Mouse (Mus musculus) embryonic fibroblast, embryonic 13.5 days (primary cell): ENCODE results near the gene Wdr59. TPM values are rescaled to one million over a fixed set of nuclear protein-coding genes. Genes with fewer than 3 reads are reported as not detected.
"Not testable (repeated sequence)": the region's sequence is repeated elsewhere in the genome, so short reads cannot be mapped to it uniquely, and the experiment has no call there.

Source experiments
- H3K27ac ChIP-seq: 2 replicates; pipeline ENCODE4 v1.5.1; 2012; ENCODE audit warnings: low read length, control low read depth, inconsistent platforms; ENCODE audit not compliant: insufficient read depth
- H3K4me1 ChIP-seq: 2 replicates; pipeline ENCODE4 v1.6.1; 2011; ENCODE audit warnings: low read length; ENCODE audit not compliant: control insufficient read depth, insufficient read depth
- H3K4me3 ChIP-seq: 2 replicates; pipeline ENCODE4 v1.5.1; 2011; ENCODE audit warnings: mild to moderate bottlenecking, control low read depth, low read length; ENCODE audit not compliant: insufficient read depth
- CTCF ChIP-seq: IDR thresholded peaks from 2 replicates; pipeline ENCODE4 v1.5.1; 2011; ENCODE audit warnings: mild to moderate bottlenecking, control low read depth, low read length, moderate library complexity, borderline replicate concordance; ENCODE audit not compliant: insufficient read depth
- POLR2A ChIP-seq: IDR thresholded peaks from 2 replicates; pipeline ENCODE4 v1.6.1; 2011; ENCODE audit warnings: low read depth, mild to moderate bottlenecking, control low read depth, low read length, moderate library complexity
- polyA plus RNA-seq: library from polyadenylated mRNA; stranded (reverse); fragments of >200 nt; gene quantifications from 2 replicates; pipeline ENCODE4 v1.2.4, GENCODE M21; 2011; ENCODE audit warnings: low read depth; ENCODE audit not compliant: missing spikeins, insufficient read length

Gene Wdr59
- polyA plus RNA-seq, 1 experiment = 10.9 TPM

DNA sequence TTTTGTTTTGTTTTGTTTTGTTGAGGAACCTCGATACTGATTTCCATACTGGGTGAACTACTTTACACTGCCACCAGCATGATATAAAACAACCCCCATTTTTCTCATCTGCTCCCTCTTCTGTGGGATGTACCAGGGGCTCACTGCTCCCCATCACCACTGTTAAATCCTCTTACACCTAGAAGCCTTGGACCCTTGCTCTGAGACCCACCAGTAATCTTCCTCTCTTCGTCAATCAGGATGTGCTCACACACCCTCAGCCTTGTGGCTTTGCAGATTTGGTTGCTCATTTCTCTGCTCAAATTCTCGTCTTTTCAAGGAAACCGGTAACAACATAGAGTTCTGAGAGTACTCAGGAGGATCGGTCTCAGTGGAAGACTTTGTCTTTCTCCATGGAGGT is 6.2 kb upstream of the Wdr59 start:
- TF ChIP-seq POLR2A (no peak), CTCF (no peak)
- H3K4me1 ChIP-seq = no peaks in the 10 kb centered on the region
- no peak overlapping the region for H3K4me3 ChIP-seq
- no peak overlapping the region for H3K27ac ChIP-seq

DNA sequence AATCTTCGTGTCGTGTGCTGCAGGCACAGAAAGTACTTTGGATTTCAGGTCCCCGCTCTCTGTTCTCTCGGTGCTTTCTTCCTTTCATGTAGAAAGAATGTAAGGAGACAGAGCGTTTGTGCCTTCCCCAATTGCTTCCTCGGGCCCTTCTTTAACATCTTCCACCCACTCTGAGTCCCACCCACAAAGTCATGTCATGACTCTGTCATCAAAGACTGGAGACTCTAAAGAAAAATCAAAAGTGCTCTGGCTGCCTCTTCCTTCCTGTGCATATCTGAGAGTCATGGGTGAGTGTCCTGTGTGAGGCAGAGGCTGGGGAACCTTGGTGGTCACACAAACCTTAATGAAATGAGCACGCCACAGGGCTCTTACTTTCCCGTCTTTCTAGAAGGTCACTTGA is 5.3 kb upstream of the Wdr59 start:
- no peak overlapping the region for H3K4me3 ChIP-seq
- H3K4me1 ChIP-seq = no peaks in the 10 kb centered on the region
- H3K27ac ChIP-seq = no peak overlapping the region
- TF ChIP-seq POLR2A = no peak
- TF ChIP-seq CTCF = no peak

DNA sequence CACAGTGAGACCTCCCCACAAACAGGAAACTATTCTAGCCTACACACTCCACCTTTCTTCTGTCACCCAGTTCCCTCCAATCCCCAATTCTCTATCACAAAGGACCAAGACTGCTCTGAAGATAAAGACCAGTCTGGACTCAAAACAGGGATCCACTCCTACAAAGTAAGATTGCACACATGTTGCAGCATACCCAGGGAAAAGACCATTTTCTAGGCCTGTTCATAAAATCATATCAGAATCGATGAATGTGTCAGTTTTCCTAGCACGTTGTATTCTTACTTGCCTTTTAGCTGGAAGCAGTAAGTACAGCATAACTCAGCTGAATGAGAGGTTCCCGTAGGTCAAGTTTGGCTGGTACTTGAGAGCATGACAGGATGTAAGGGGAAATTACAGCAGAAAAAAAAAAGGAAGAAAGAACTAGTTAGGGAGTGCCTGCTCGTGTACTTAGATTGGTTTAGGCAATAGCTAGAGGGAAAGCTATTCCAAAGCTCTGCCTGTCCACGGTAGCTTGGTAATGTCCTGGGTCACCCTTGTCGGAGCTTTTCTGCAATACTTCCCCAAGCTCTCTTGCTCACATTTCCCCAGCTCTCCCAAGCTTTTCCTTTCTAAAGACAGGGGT is 4.6 kb upstream of the Wdr59 start:
- H3K4me3 ChIP-seq = no peak overlapping the region
- H3K4me1 ChIP-seq = no peaks in the 10 kb centered on the region
- TF ChIP-seq CTCF (no peak), POLR2A (no peak)
- no peak overlapping the region for H3K27ac ChIP-seq

DNA sequence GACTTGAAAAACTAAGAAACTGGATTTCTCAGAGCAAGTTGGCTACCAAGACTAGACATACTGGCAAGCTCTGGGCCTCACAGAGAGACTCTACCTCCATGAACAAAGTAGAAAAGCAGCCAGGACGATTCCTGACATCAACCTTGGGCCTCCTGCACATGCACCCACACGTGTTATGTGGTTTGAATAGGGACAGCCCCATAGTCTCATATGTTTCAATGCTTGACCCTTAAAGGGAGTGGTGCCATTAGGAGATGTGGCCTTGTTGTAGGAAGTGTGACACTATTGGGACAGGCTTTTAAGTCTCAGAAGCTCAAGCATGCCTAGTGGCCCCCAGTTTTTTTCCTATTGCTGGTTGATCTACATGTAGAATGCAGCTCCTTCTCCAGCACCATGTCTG is 4.4 kb downstream of the Wdr59 start:
- TF ChIP-seq POLR2A (no peak), CTCF (no peak)
- Histone ChIP-seq H3K27ac (no peak overlapping the region), H3K4me1 (no peaks in the 10 kb centered on the region), H3K4me3 (no peak overlapping the region)

DNA sequence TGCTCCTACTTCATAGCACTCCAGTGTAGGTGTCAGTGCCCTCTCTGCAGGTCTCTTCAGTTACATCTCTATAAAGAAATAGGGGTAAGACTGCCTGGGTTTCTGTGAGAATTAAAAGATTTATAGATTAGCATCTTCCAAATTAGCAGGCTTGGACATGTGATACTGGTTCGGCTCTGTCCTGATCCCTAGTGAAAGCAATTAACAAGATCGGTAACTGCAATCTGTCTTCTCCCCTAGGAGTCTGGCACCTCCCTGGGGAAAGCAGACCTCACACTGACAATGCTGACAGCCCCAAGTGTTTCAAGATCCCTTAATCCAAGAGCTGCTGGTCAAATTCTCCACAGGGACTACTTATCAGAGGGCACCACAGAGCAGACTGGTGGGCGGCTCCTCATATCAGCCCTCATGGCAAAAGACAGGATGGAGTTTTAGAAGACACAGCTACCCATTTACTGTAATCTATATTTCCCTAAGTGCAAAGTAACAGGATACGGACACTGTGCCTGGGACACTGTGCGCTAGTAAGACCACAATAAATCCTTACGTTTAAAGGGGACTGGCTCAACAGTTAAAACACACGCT is 5.3 kb downstream of the Wdr59 start:
- Histone ChIP-seq H3K4me1 (no peaks in the 10 kb centered on the region), H3K27ac (no peak overlapping the region), H3K4me3 (no peak overlapping the region)
- TF ChIP-seq CTCF (no peak), POLR2A (no peak)

DNA sequence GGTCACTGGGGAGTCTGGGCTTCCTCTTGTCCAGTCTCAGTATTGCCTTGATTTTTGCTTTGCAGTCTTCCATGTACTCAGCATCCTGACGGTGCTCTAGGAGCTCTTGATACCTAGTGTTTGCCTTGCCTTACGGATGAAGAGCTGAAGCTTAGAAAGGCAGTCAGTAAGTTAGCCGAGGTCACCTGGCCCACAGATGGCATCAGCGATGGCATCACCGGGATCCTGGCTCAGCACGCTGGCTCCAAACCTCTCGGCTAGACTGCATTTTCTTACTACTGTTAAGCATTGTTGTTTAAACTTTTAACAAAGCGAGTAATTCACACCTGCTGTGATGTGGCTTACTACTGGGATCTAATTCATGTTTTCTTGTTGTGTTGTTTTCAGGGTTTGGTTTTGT is 8.4 kb downstream of the Wdr59 start:
- TF ChIP-seq CTCF (no peak), POLR2A (no peak)
- H3K27ac ChIP-seq = no peak overlapping the region
- H3K4me1 ChIP-seq = no peaks in the 10 kb centered on the region; the same call in 1 of the 2 replicates
- no peak overlapping the region for H3K4me3 ChIP-seq

DNA sequence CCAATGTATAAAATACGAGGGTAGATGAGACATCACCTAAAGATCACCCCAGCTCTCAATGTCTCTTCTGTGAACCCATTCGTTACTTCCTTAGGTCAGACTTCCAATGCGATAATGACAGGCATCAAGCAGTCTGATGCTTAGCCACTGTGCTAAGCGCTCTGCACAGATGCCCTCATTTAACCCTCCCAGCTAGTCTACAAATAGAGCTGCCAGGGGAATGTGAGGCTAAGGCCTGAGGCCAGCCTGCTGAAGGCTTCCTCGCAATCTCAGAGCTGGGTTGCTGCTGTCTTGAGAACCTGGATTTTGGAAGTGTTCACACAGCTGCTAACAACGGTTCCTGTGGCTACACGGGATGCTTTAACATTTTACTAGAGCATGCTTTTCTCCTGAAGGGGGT is 9.0 kb downstream of the Wdr59 start:
- H3K4me1 ChIP-seq = no peaks in the 10 kb centered on the region; the same call in 1 of the 2 replicates
- H3K27ac ChIP-seq = no peak overlapping the region
- no peak for TF ChIP-seq CTCF
- no peak for TF ChIP-seq POLR2A
- H3K4me3 ChIP-seq = no peak overlapping the region

DNA sequence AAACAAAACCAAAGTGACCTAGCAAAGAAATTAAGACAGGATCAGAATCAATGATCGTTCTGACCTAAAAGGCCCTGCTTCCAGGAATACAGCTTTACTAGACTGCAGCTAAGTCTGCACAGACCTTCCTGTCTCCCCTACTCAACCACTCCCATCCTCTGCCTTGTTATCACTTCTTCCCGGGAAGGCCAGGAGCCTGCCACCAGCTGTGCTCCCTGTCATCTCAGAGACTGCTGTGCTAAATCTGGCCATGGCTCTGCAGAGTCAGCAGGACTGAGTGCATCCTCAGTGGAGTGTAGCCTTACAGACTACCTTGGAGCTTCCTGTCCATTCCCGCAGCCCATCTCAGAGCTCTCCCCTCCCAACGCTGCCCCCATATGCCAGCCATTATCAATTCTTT is 11.5 kb downstream of the Wdr59 start:
- Histone ChIP-seq H3K4me1 (no peaks in the 10 kb centered on the region; the same call in 1 of the 2 replicates), H3K27ac (no peak overlapping the region), H3K4me3 (no peak overlapping the region)
- no peak for TF ChIP-seq POLR2A
- no peak for TF ChIP-seq CTCF

DNA sequence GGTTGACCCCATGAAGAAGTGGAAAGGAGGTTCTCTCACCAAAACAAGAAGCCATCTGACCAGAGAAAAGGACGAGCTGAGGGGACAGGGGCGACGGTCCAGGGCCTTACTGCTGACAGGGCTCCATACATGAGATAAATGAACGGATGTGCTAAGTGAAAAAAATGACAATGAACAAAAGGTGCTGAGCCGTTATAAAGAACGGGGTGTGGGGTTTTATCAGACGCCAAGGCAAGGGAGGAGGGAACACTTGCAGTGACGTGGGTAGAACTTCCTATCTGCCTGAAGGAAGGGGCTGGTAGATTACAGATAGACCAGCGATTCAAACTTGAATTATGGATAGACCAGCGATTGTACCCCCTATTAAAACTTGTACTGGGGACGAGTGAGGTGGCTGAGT is 12.6 kb downstream of the Wdr59 start:
- Histone ChIP-seq H3K27ac (no peak overlapping the region), H3K4me3 (no peak overlapping the region), H3K4me1 (no peaks in the 10 kb centered on the region; the same call in 1 of the 2 replicates)
- no peak for TF ChIP-seq POLR2A
- no peak for TF ChIP-seq CTCF

DNA sequence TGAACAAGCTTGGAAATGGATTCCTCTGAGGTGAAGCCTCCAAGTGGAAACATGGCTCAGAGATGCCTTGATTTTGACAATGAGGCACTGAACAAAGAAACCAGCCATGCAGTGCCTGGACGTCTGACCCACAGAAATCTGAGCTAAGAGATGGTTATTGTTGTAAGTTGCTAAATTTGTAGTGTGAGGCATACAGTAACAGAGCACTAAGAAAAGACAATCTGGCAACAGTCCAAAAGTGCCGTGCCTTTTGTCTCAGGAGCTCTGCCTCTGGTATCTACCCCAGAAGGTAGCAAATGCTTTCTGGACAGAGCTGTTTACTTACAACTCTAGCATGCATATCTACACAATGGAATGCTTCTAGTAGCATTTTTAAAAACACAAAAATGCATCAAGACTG is 13.3 kb downstream of the Wdr59 start:
- no peaks in the 10 kb centered on the region; the same call in 1 of the 2 replicates for H3K4me1 ChIP-seq
- TF ChIP-seq CTCF = no peak
- no peak for TF ChIP-seq POLR2A
- no peak overlapping the region for H3K27ac ChIP-seq
- no peak overlapping the region for H3K4me3 ChIP-seq

DNA sequence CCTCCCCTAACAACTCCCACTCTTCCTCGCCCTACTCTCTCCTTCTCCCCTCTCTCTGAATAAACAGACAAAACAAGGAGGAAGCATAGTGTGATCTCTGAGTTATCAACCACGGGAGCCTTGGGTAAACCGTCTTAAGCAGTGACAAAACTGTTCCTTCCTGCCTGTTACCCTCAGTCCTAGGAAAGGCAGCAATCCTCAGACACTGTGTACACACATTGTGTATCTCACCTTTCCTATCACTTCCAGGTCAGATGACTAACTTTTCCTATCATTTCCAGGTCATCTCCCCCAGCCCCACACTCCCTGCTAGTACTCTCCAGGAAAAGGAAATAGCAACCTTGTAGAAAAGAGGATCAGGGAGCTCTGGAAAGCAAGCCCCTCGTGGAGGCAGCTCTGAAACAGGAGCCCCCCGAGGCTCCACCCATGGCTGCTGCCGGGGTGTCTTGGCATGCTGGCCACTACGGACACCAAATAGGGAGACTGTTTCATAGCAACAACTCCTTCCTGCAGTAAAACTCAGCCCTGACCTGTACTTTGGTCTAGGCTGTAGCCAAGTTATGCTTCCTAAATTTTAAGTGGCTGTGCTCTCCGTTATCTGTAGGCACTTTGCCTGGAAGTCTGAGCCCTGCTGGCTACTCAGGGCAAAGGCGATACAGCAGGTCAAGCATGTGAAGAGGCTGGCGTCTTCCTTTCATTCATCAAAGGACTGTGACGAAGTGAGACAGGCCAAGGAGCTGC is 20.0 kb downstream of the Wdr59 start:
- no peak overlapping the region for H3K4me3 ChIP-seq
- no peaks in the 10 kb centered on the region for H3K4me1 ChIP-seq
- TF ChIP-seq CTCF (no peak), POLR2A (no peak)
- no peak overlapping the region for H3K27ac ChIP-seq

DNA sequence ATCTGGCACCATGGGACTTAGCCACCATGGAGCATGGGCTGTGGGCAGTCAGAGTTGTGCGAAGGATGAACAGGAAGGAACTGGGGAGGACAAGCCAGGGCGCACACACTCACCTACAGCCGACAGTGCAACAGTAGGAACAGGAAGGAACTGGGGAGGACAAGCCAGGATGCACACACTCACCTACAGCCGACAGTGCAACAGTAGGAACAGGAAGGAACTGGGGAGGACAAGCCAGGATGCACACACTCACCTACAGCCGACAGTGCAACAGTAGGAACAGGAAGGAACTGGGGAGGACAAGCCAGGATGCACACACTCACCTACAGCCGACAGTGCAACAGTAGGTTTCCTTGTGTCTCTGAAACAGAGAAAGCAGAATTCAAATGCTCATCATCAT is 23.6 kb downstream of the Wdr59 start:
- not testable (repeated sequence) for H3K4me1 ChIP-seq, H3K27ac ChIP-seq, H3K4me3 ChIP-seq
